Mouse (Mus musculus): ENCODE data around the gene Irak1bp1.

Gene Irak1bp1

DNA sequence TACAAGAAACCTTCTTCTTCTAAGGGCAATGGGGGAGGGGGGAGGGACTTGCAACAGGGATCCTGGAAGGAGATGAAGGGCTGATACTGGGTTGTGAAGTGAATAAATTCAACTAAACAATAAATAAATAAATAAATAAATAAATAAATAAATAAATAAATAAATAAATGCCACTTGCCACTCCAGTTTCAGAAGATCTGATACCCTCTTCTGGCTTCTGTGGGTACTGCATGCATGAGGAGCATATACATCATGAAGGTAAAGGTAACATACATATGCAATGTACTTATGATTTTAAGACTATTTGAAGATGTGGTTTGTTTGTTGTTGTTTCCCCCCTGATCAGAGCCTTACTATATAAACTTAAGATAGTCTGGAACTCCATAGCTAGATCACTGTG is 54.8 kb downstream of the Irak1bp1 start:
- peak; percentile 40 for DNase-seq (ENCODE audit: low read depth)

DNA sequence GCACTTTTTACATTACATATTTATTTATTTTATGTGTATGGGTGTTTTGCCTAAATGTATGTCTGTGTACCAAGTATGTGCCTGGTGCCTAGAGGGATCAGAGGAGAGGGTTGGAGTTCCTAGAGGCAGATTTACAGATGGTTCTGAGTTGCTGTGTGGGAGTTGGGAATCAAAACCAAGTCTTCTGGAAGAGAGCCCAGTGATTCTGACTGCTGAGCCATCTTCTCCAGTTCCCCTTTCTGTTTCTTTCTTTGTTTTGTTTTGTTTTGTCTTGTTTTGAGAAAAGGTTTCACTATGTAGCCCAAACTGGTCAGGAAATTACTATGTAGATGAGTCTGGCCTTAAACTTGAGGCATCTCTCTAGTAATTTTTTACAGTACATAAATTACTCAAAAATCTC is 59.3 kb downstream of the Irak1bp1 start:
- DNase-seq (ENCODE audit: low read depth) = no peak

Measured in 416B (cell line).